Mouse (Mus musculus) heart, embryonic 15.5 days (tissue): ENCODE results near the gene Mixl1. TPM values are rescaled to one million over a fixed set of nuclear protein-coding genes. Genes with fewer than 3 reads are reported as not detected.
A peak's percentile ranks its signal among the peaks of the same experiment; 100 is the strongest.

ENCODE experiments used
- ATAC-seq: fragments of 200-750 bp; cut with Nextera tagmentation; replicated peaks from 2 replicates; pipeline ENCODE4 v1.8.0; 2017; ENCODE audit warnings: low read depth, moderate TSS enrichment; ENCODE audit not compliant: insufficient number of reproducible peaks, insufficient read depth, low FRiP score
- H3K27ac ChIP-seq: fragments of 300-500 bp; sonication (generic); 2 replicates; pipeline ENCODE4 v1.5.1; 2015; ENCODE audit warnings: mild to moderate bottlenecking, inconsistent platforms
- H3K27me3 ChIP-seq: fragments of 300-500 bp; sonication (generic); 2 replicates; pipeline ENCODE4 v1.6.1; 2015; ENCODE audit warnings: inconsistent platforms
- H3K36me3 ChIP-seq: fragments of 300-500 bp; sonication (generic); 2 replicates; pipeline ENCODE4 v1.6.1; 2015; ENCODE audit warnings: mild to moderate bottlenecking, inconsistent platforms
- H3K4me1 ChIP-seq: fragments of 300-500 bp; sonication (generic); replicated peaks from 2 replicates; pipeline ENCODE4 v1.6.1; 2015; ENCODE audit warnings: inconsistent platforms
- H3K4me2 ChIP-seq: fragments of 300-500 bp; sonication (generic); 2 replicates; pipeline ENCODE4 v1.6.1; 2015; ENCODE audit warnings: inconsistent platforms, mild to moderate bottlenecking, moderate library complexity
- H3K4me3 ChIP-seq: fragments of 300-500 bp; sonication (generic); 2 replicates; pipeline ENCODE4 v1.5.1; 2015; ENCODE audit warnings: mild to moderate bottlenecking, inconsistent platforms
- H3K9ac ChIP-seq: fragments of 300-500 bp; sonication (generic); 2 replicates; pipeline ENCODE4 v1.6.1; 2015; ENCODE audit warnings: mild to moderate bottlenecking, inconsistent platforms
- H3K9me3 ChIP-seq: fragments of 300-500 bp; sonication (generic); replicated peaks from 2 replicates; pipeline ENCODE4 v1.6.1; 2016; ENCODE audit warnings: inconsistent platforms
- WGBS: fragments of 180-500 bp; shearing (Covaris S2); methylation state at CpG from one replicate; pipeline ENCODE4 v1.1.7; 2015; ENCODE audit warnings: mixed read lengths; 5-methylcytosine and 5-hydroxymethylcytosine counted together
- polyA plus RNA-seq: library from polyadenylated mRNA; unstranded; fragments of >200 nt; fragmentation: Nextera tagmentation; extraction: Ambion mirVana; gene quantifications from 2 replicates; pipeline ENCODE4 v1.2.1, GENCODE M21; 2015

Mixl1 gene
- 0.08 TPM in 1 of 2 replicates, not detected in the other for polyA plus RNA-seq

- peaks cover 53% of the 10 kb centered on the region for H3K27me3 ChIP-seq
- no peak for ATAC-seq
Observed at GRCm38 (mm10) chr1:180696626-180697352, at the start of gene Mixl1. Mixl1 (minus strand) TSS chr1:180697034.

GRCm38 (mm10) chr1:180729231-180729630, 32.4 kb upstream of the Mixl1 start:
- WGBS, result 80% methylated on average over 3 of the region's 3 CpGs
- Histone ChIP-seq H3K36me3 (peaks cover 1% of the 10 kb centered on the region; the same call in 1 of the 2 replicates), H3K4me3 (no peak overlapping the region), H3K27ac (no peak overlapping the region), H3K9me3 (no peaks in the 10 kb centered on the region), H3K4me2 (no peak overlapping the region), H3K9ac (no peak overlapping the region), H3K4me1 (peaks cover 26% of the 10 kb centered on the region), H3K27me3 (no peaks in the 10 kb centered on the region)
- ATAC-seq, result no peak

More at GRCm38 (mm10) chr1:180696626-180697352, at the start of gene Mixl1:
- peaks cover 10% of the 10 kb centered on the region for H3K4me1 ChIP-seq
- 0 out of 2 replicates have a peak within 1 kb of the TSS, but pooled peaks have one; percentile 24 for H3K9ac ChIP-seq
- H3K9me3 ChIP-seq, result no peaks in the 10 kb centered on the region
- H3K36me3 ChIP-seq, result no peaks in the 10 kb centered on the region
- WGBS, result under 1% methylated on average over 79 of the region's 79 CpGs
- peak within 1 kb of the TSS; percentile 49 for H3K4me3 ChIP-seq
- no peak within 1 kb of the TSS for H3K27ac ChIP-seq
- H3K4me2 ChIP-seq, result peak within 1 kb of the TSS; percentile 74

- Histone ChIP-seq H3K4me2 (peak overlapping the region; percentile 69), H3K4me1 (peaks cover 26% of the 10 kb centered on the region), H3K27me3 (no peaks in the 10 kb centered on the region), H3K9me3 (no peaks in the 10 kb centered on the region), H3K36me3 (no peaks in the 10 kb centered on the region), H3K9ac (peak overlapping the region; percentile 98), H3K27ac (peak overlapping the region; percentile 93), H3K4me3 (peak overlapping the region; percentile 97)
- ATAC-seq, result peak; percentile 58
- under 1% methylated on average over 40 of the region's 42 CpGs for WGBS
Observed at GRCm38 (mm10) chr1:180726183-180726582, 29.3 kb upstream of the Mixl1 start.

- ATAC-seq, result peak; percentile 96
Observed at GRCm38 (mm10) chr1:180725704-180726179, 28.9 kb upstream of the Mixl1 start, which contains the start of gene Acbd3. Acbd3 (plus strand) TSS chr1:180726043.

GRCm38 (mm10) chr1:180723701-180724238, 26.9 kb upstream of the Mixl1 start:
- 28% methylated on average over 1 of the region's 1 CpGs for WGBS
- H3K27me3 ChIP-seq, result no peaks in the 10 kb centered on the region
- no peak overlapping the region for H3K27ac ChIP-seq
- no peak overlapping the region for H3K9ac ChIP-seq
- H3K9me3 ChIP-seq, result no peaks in the 10 kb centered on the region
- no peak overlapping the region for H3K4me2 ChIP-seq
- peaks cover 21% of the 10 kb centered on the region for H3K4me1 ChIP-seq
- H3K4me3 ChIP-seq, result no peak overlapping the region
- H3K36me3 ChIP-seq, result no peaks in the 10 kb centered on the region
- no peak for ATAC-seq

More at GRCm38 (mm10) chr1:180725704-180726179, 28.9 kb upstream of the Mixl1 start, which contains the start of gene Acbd3:
- WGBS, result under 1% methylated on average over 41 of the region's 52 CpGs
- H3K27me3 ChIP-seq, result no peaks in the 10 kb centered on the region
- peaks cover 26% of the 10 kb centered on the region for H3K4me1 ChIP-seq
- H3K36me3 ChIP-seq, result no peaks in the 10 kb centered on the region
- peak within 1 kb of the TSS; percentile 69 for H3K4me2 ChIP-seq
- H3K9ac ChIP-seq, result peak within 1 kb of the TSS; percentile 98
- no peaks in the 10 kb centered on the region for H3K9me3 ChIP-seq
- H3K27ac ChIP-seq, result peak within 1 kb of the TSS; percentile 93
- H3K4me3 ChIP-seq, result peak within 1 kb of the TSS; percentile 97

GRCm38 (mm10) chr1:180722608-180723007, 25.8 kb upstream of the Mixl1 start:
- H3K27me3 ChIP-seq, result no peaks in the 10 kb centered on the region
- no peaks in the 10 kb centered on the region for H3K9me3 ChIP-seq
- H3K4me1 ChIP-seq, result peaks cover 13% of the 10 kb centered on the region
- no peaks in the 10 kb centered on the region for H3K36me3 ChIP-seq
- ATAC-seq, result no peak
- 44% methylated on average over 1 of the region's 1 CpGs for WGBS
- no peak overlapping the region for H3K9ac ChIP-seq
- no peak overlapping the region for H3K4me3 ChIP-seq
- H3K27ac ChIP-seq, result no peak overlapping the region
- no peak overlapping the region for H3K4me2 ChIP-seq

GRCm38 (mm10) chr1:180719951-180720689, 23.3 kb upstream of the Mixl1 start:
- Histone ChIP-seq H3K9ac (no peak overlapping the region), H3K9me3 (no peaks in the 10 kb centered on the region), H3K36me3 (no peaks in the 10 kb centered on the region), H3K4me3 (no peak overlapping the region), H3K27me3 (no peaks in the 10 kb centered on the region), H3K4me1 (peaks cover 2% of the 10 kb centered on the region; the same call in 1 of the 2 replicates), H3K4me2 (no peak overlapping the region), H3K27ac (no peak overlapping the region)
- ATAC-seq, result no peak
- 42% methylated on average over 5 of the region's 5 CpGs for WGBS

- H3K36me3 ChIP-seq, result no peaks in the 10 kb centered on the region
- H3K27ac ChIP-seq, result no peak overlapping the region
- H3K4me3 ChIP-seq, result no peak overlapping the region
- H3K4me2 ChIP-seq, result no peak overlapping the region
- H3K4me1 ChIP-seq, result no peaks in the 10 kb centered on the region
- H3K9ac ChIP-seq, result no peak overlapping the region
- H3K27me3 ChIP-seq, result no peaks in the 10 kb centered on the region
- H3K9me3 ChIP-seq, result no peaks in the 10 kb centered on the region
- WGBS, result 81% methylated on average over 6 of the region's 6 CpGs
- ATAC-seq, result no peak
Observed at GRCm38 (mm10) chr1:180719483-180719882, 22.6 kb upstream of the Mixl1 start.

- WGBS, result 68% methylated on average over 5 of the region's 5 CpGs
- H3K27me3 ChIP-seq, result no peaks in the 10 kb centered on the region
- ATAC-seq, result no peak
- H3K36me3 ChIP-seq, result no peaks in the 10 kb centered on the region
- H3K4me3 ChIP-seq, result no peak overlapping the region
- no peaks in the 10 kb centered on the region for H3K4me1 ChIP-seq
- H3K9ac ChIP-seq, result no peak overlapping the region
- no peak overlapping the region for H3K4me2 ChIP-seq
- H3K9me3 ChIP-seq, result no peaks in the 10 kb centered on the region
- no peak overlapping the region for H3K27ac ChIP-seq
Observed at GRCm38 (mm10) chr1:180718756-180719155, 21.9 kb upstream of the Mixl1 start.

GRCm38 (mm10) chr1:180708935-180709776, 12.3 kb upstream of the Mixl1 start:
- H3K4me3 ChIP-seq, result no peak overlapping the region
- no peaks in the 10 kb centered on the region for H3K36me3 ChIP-seq
- WGBS, result 35% methylated on average over 14 of the region's 14 CpGs
- no peak overlapping the region for H3K4me2 ChIP-seq
- H3K27ac ChIP-seq, result no peak overlapping the region
- no peak overlapping the region for H3K9ac ChIP-seq
- no peaks in the 10 kb centered on the region for H3K27me3 ChIP-seq
- no peak; the same call in 1 of the 2 replicates for ATAC-seq
- peaks cover 7% of the 10 kb centered on the region for H3K4me1 ChIP-seq
- no peaks in the 10 kb centered on the region for H3K9me3 ChIP-seq
